Mouse (Mus musculus): Measurements from ENCODE around the gene Ccdc8.

The Ccdc8 gene

DNA sequence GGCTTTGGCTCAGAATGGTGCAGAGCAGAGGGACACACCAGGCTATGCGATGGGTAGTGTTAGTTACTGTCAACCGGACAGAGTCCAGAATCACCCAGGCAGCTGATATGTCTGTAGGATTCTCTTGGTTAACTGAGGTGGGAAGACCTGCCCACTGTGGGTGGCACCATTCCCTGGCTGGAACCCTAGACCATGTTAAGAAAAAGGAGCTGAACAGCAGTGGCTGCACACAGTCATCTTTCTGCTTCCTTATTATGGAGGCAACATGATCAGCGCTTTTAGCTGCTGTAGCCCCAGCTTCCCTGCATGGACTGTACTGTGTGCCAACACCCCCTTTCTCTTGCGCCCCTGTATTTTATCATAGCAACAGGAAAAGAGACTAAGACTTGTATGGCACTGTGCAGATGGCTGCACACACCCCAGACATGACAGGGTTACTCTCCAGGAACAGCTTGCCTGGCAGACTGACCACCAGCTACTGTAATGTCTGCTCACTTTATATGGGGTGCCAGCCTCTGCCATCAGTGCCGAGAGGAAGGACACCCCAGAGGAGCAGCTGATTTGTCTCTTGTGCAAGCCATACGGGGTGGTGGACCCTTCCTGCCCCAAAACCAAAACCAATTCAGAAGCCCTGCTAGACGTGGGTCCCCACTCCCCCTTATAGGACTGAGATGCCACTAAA, 19.5 kb downstream of the Ccdc8 start:
- DNase-seq (ENCODE audit: low spot score): no peak

DNA sequence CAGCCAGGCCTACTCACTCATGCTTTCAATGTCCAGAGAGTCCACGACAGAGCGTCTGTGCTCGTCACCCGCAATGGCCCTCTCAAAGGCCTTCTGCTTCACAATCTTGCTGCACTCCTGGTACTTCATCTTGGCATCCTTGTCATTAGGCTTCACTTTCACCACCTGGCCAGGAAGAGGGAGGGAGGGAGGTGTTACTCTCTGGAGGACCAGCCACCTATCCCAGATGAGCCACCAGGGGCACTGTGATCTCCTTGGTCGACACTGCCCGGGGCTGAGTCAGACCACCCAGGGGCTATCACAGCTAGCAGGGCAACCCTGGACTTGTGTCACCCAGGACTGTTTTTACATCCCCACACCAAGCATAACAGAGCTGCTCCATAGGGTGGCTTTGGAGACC, 22.9 kb downstream of the Ccdc8 start:
- DNase-seq (ENCODE audit: low spot score): no peak

GRCm38 (mm10) chr7:17017036-17017435, 24.5 kb downstream of the Ccdc8 start:
- DNase-seq (ENCODE audit: low spot score): peak; percentile 80

DNA sequence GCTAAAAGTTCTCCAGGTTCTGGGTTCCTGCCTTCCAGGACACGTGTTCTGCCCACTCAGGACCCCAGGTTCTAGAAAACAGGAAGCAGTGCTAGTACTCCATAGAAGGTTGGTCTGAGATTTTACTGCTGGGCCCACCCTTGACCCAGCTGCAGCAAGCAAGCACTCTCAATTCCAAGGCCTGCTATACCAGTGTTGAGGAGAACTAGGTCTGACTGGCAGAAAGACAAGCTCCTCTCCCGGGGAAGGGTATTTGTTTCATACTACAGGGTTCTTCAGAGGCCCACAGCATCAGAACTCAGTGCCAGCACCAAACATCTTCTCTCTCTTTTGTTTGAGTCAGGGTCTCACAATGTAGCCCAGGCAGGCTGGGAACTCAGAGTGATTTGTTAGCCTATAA, 25.4 kb downstream of the Ccdc8 start:
- DNase-seq (ENCODE audit: low spot score): no peak

DNA sequence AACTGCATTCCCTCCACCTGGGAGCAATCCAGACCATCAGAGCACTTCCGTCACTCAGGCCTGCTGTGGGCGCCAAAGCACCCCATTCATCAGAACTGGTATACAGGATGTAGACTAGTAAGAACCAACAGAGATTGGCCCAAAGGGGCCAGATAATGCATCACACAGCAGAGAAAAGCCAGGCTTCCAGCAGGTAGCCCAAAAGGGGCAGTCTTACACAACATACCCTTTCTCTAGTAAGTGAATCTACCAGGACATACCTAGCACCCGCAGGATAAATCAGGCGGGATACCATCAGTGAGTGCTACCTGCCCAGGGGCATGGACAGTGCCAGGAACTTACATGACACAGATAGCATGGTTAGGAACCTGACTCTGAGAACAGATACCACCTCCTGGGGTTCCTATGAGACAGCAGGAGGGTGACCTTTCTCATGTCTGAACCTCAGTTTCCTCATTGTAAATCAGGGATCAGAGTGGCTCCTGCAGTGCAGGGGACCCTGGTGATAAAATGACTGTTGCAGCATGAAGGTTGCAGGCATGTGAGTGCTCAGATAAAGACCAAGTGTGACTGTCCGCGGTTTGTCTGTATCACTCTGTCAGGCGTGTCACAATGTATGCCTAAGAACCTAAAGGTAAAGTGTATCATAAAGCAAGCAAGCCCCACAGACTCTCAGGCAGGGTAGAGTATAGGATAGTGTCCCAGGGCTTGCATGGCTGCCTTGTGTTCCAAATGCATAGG, 27.1 kb downstream of the Ccdc8 start:
- DNase-seq (ENCODE audit: low spot score): no peak

DNA sequence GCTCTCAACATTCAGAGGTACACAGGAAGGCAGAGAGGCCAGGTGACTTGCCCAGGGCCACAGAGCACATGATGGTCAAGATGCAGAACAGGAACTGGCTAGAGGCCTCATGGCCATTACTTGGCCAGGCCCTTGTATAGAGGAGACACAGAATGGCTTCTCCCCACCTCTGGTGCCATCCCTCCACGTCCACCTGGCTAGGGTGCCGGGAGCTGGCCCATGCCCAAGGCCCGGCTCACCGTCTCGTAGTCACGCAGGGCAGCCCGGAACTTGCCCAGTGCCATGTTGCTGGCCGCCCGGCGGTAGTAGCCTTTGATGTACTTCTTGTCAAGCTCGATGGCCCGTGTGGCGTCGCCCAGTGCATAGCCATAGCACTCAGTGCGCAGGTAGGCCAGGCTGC, 29.7 kb downstream of the Ccdc8 start:
- no peak for DNase-seq (ENCODE audit: low spot score)

DNA sequence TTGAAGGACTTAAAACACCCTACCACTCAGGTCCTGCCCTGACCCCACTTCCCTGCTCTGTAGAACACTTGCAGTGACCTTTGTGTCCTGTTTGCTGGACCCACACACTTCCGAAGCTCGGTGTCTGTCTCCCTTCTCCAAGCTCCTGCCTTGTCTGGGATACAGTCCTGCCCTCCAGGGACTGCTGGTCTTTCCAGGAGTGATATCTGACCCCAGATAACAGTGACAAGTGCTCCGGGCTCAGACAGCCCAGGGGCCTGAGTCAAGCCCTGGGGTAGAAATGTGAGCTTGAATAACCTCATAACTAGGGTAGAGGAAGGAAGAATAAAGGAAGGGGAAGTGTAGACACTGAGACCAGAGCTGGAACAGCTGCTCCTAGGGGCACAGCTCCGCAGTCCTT, 31.2 kb downstream of the Ccdc8 start:
- DNase-seq (ENCODE audit: low spot score): no peak

DNA sequence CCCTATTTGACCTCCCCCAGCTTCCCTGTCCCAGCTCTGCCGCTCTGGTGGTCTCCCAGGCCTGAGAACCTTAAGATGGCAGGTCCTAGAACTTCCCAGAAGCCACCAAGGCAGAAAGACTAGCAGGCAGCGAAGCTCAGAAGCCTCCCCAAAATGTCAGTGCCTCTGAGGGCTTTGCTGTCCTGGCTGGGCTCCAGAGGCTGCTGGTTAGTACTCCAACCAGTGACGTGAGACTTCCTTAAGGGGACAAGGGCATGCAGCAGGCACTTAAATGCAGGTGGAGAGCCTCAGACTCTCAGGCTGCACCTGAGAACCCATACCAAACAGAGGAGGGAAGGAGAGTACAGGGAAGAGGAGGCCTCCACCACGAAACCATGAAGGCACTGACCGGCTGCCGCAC, 31.6 kb downstream of the Ccdc8 start:
- no peak for DNase-seq (ENCODE audit: low spot score)

DNA sequence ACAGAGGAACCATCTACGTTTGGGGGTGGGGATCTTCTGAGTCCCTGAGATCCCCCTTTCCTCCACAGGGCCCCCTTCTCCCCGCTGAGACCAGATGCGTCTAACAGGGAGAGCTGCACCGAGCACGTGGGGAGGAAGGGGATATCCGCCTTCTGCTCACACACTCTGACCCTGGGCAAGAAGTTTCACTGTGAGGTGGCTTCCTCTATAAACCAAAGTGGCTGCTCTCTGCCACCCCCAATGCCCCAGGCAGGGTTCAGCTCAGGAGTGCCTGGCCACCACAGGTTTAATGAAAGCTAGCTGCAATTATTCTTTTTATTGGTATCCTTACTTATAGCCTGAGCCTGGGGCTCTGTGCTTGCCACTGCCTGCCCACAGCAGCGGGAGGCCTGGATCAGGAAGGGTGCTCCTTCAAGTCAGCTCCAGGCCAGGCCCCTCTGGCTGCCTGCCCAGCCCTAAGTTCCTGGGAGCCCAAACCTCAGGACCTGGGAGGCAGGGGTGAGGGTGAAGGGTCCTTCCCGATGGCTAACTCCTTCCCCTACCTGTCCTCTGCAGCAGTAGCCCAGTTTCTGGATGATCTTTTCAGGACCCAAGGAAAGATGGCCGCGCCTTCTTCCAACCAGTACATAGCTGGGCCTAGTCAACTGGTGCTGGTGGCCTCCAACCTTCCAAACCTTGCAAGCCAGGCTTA, 32.5 kb downstream of the Ccdc8 start:
- no peak for DNase-seq (ENCODE audit: low spot score)

GRCm38 (mm10) chr7:17025505-17025894, 33.0 kb downstream of the Ccdc8 start:
- DNase-seq (ENCODE audit: low spot score): no peak

- no peak for DNase-seq (ENCODE audit: low spot score)
These were observed 33.6 kb downstream of the Ccdc8 start for GRCm38 (mm10) chr7:17025896-17026622.

- peak; percentile 64 for DNase-seq (ENCODE audit: low spot score)
These were observed 34.4 kb downstream of the Ccdc8 start for GRCm38 (mm10) chr7:17026710-17027587.

- peak; percentile 57 for DNase-seq (ENCODE audit: low spot score)
These were observed 35.3 kb downstream of the Ccdc8 start, which contains the start of gene Ppp5c for GRCm38 (mm10) chr7:17027588-17028343. TSS of gene Ppp5c (minus strand) at chr7:17027924.

DNA sequence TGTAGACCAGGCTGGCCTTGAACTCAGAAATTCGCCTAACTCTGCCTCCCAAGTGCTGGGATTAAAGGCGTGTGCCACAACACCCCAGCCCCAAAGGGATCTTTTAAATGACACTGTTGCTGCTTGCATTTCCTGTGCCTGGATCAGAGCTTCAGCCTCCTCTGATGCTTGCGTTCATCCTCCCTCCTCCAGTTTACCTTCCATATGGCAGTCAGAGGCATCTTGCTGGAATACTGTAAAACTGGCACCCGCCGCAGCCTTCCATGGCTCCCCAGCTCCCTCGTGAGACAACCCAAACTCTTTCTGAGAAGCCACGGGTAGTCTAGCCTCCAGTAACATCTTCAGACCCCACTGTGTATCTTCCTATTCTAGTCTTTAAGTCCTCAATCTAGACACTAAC, 36.4 kb downstream of the Ccdc8 start:
- no peak for DNase-seq (ENCODE audit: low spot score)

GRCm38 (mm10) chr7:17030239-17030638, 37.7 kb downstream of the Ccdc8 start:
- DNase-seq (ENCODE audit: low spot score): no peak

DNA sequence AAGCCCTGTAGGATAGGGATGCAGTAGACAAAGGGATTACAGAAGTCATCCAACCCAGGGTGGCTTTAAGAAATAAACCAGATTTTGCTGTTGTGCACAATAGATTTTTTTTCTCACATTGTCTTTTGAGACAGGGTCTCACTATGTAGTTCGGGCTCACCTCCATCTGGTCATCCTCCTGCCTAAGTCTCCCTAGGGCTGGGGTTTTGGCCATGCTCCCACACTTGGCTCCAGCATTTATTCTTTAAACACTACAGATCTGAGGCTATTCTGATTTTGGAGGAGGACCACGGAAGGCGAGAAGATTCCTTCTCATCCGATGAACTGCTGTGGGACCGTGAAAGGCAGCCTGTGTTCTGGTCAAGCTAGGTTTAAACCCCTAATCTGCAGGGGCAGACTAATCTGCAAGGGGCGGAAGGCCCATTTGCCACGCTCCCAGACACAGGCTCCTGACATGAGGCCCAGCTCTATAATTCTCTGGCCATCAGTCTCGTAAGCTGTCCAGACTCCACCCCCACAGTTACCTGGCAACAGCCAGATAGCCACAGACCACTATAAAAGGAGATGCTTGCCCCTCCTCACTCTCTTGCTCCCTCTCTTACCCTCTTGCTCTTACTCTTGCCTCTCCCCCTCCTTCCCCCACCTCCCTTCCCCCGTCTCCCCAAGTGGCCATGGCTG, 45.6 kb downstream of the Ccdc8 start:
- no peak for DNase-seq (ENCODE audit: low spot score)

GRCm38 (mm10) chr7:17039373-17039772, 46.9 kb downstream of the Ccdc8 start:
- no peak for DNase-seq (ENCODE audit: low spot score)

GRCm38 (mm10) chr7:17045743-17046142, 53.2 kb downstream of the Ccdc8 start:
- DNase-seq (ENCODE audit: low spot score): no peak
